Mouse (Mus musculus) bone marrow, adult 2 months (tissue): Measurements from ENCODE around the gene Nfkbia. TPM values are rescaled to one million over a fixed set of nuclear protein-coding genes. Genes with fewer than 3 reads are reported as not detected.

Source experiments
- H3K27ac ChIP-seq: fragments of 200-500 bp; 2 replicates; pipeline ENCODE4 v1.5.1; 2012; ENCODE audit warnings: low read depth, mild to moderate bottlenecking, control low read depth, inconsistent platforms, low read length; ENCODE audit not compliant: control insufficient read depth, poor library complexity, insufficient read depth
- H3K4me1 ChIP-seq: fragments of 200-500 bp; 2 replicates; pipeline ENCODE4 v1.6.1; 2011; ENCODE audit warnings: low read length; ENCODE audit not compliant: control insufficient read depth, insufficient read depth
- H3K4me3 ChIP-seq: fragments of 200-500 bp; replicated peaks from 2 replicates; pipeline ENCODE3; 2011; ENCODE audit warnings: mild to moderate bottlenecking, low read depth, low read length, control low read depth; ENCODE audit not compliant: control insufficient read depth
- CTCF ChIP-seq: fragments of 200-500 bp; IDR thresholded peaks from 2 replicates; pipeline ENCODE4 v1.5.1; 2011; ENCODE audit warnings: low read length, control low read depth; ENCODE audit not compliant: control insufficient read depth, insufficient read depth
- POLR2A ChIP-seq: fragments of 200-500 bp; IDR thresholded peaks from 2 replicates; pipeline ENCODE4 v1.6.1; 2011; ENCODE audit warnings: low read depth, mild to moderate bottlenecking, control low read depth, low read length, borderline replicate concordance; ENCODE audit not compliant: control insufficient read depth
- WGBS: fragments of 180-500 bp; shearing (Covaris S2); methylation state at CpG from one replicate; pipeline ENCODE4 v1.1.7; 2018; 5-methylcytosine and 5-hydroxymethylcytosine counted together
- polyA plus RNA-seq: library from polyadenylated mRNA; stranded (reverse); fragments of >200 nt; gene quantifications from 2 replicates; pipeline ENCODE4 v1.2.4, GENCODE M21; 2011; ENCODE audit warnings: low replicate concordance; ENCODE audit not compliant: missing spikeins, insufficient read depth, insufficient read length

Nfkbia gene
- polyA plus RNA-seq, 1 experiment = 91.0 TPM

- TF ChIP-seq CTCF = no peak
- no peak for TF ChIP-seq POLR2A
- Histone ChIP-seq H3K4me1 (peaks cover 15% of the 10 kb centered on the region), H3K4me3 (no peak overlapping the region), H3K27ac (peak overlapping the region; percentile 88)
- WGBS = 69% methylated on average over 4 of the region's 4 CpGs
These were observed 46.1 kb downstream of the Nfkbia start for GRCm38 (mm10) chr12:55446366-55446745.

- peaks cover 16% of the 10 kb centered on the region for H3K4me1 ChIP-seq
- no peak overlapping the region for H3K27ac ChIP-seq
- WGBS = 60% methylated on average over 4 of the region's 4 CpGs
- TF ChIP-seq CTCF (no peak), POLR2A (no peak)
- no peak overlapping the region for H3K4me3 ChIP-seq
These were observed 46.9 kb downstream of the Nfkbia start for GRCm38 (mm10) chr12:55445583-55445982.

GRCm38 (mm10) chr12:55444031-55444451 lies 48.4 kb downstream of the Nfkbia start:
- H3K4me3 ChIP-seq = no peak overlapping the region
- H3K4me1 ChIP-seq = peaks cover 16% of the 10 kb centered on the region
- no peak overlapping the region for H3K27ac ChIP-seq
- WGBS = 93% methylated on average over 4 of the region's 4 CpGs
- TF ChIP-seq CTCF = no peak
- TF ChIP-seq POLR2A = no peak

- no peak for TF ChIP-seq CTCF
- no peak for TF ChIP-seq POLR2A
- Histone ChIP-seq H3K27ac (no peak overlapping the region), H3K4me1 (peaks cover 19% of the 10 kb centered on the region), H3K4me3 (no peak overlapping the region)
- WGBS = 48% methylated on average over 9 of the region's 9 CpGs
These were observed 49.3 kb downstream of the Nfkbia start for GRCm38 (mm10) chr12:55442861-55443850.

- 94% methylated on average over 1 of the region's 1 CpGs for WGBS
- Histone ChIP-seq H3K4me3 (no peak overlapping the region), H3K27ac (no peak overlapping the region), H3K4me1 (peaks cover 18% of the 10 kb centered on the region)
- TF ChIP-seq POLR2A = no peak
- no peak for TF ChIP-seq CTCF
These were observed 50.2 kb downstream of the Nfkbia start for GRCm38 (mm10) chr12:55442245-55442644.

- no peak overlapping the region; the same call in 1 of the 2 replicates for H3K27ac ChIP-seq
- H3K4me1 ChIP-seq = peaks cover 13% of the 10 kb centered on the region
- 56% methylated on average over 5 of the region's 5 CpGs for WGBS
- no peak overlapping the region for H3K4me3 ChIP-seq
- TF ChIP-seq POLR2A (no peak), CTCF (no peak)
These were observed 52.0 kb downstream of the Nfkbia start for GRCm38 (mm10) chr12:55440416-55440815.

Other genes starting within 250 kb of the Nfkbia start
- 5.7 and 7.9 TPM in 2 replicates for gene 1110008L16Rik, start 193.1 kb downstream of the Nfkbia start, polyA plus RNA-seq
- 9.0 and 11.2 TPM in 2 replicates for gene Ppp2r3c, start 189.6 kb downstream of the Nfkbia start, polyA plus RNA-seq
- gene Psma6, start 108.4 kb downstream of the Nfkbia start, polyA plus RNA-seq = 71.0 and 119 TPM in 2 replicates
- gene Aldoart2, start 72.6 kb upstream of the Nfkbia start, polyA plus RNA-seq = not detected in 2 replicates
- not detected in 2 replicates for gene Insm2, start 106.8 kb upstream of the Nfkbia start, polyA plus RNA-seq